ENCODE assay signal across 28 mouse cellular contexts in the genomic region with DNA sequence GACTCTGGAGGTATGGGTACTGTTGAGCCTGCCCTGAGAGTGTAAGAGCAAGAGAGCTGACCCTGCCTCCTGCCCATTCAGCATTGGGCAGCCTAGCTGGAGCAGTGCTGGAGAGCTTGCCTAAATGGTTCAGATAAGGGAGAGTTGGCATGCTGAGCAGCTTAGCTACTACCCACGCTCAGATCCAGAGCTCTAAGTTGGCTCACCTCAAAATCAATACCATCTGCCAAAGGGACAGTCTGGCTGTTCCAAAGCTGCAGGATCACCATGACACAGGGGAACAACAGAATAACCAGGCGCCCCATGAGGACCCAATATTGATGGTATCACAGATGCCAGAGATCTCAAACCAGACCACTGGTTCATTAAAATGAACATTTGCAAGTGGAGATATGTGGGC.
DNase-seq lines count a peak whose midpoint lies in the region; ATAC-seq lines count a peak whose summit lies in the region.
"Had no signal": no experiment of that assay in that cellular context is flagged by ENCODE, and none has a peak within 500 bp of the region (broad histone marks: within the 10 kb centered on the region; RNA-seq: fewer than 3 reads in every experiment).

No protein-coding gene starts in this region.

- H3K27ac ChIP-seq in embryonic facial prominence, embryonic 13.5 days = no peak overlapping the region
- no peak overlapping the region for H3K27ac ChIP-seq in embryonic facial prominence, embryonic 10.5 days (replicated peaks)
- H3K27ac ChIP-seq in limb, embryonic 13.5 days = no peak overlapping the region
- H3K27ac ChIP-seq in limb, embryonic 10.5 days = no peak overlapping the region
- H3K27ac ChIP-seq: forebrain, embryonic 13.5 days; gastrocnemius, adult 2 months; hindbrain, embryonic 10.5 days; hindbrain, embryonic 15.5 days; intestine, embryonic 15.5 days; limb, embryonic 15.5 days; liver, embryonic 13.5 days; midbrain, embryonic 12.5 days; stomach, postnatal 0 days had no signal

- H3K9ac ChIP-seq in embryonic facial prominence, embryonic 13.5 days = no peak overlapping the region
- no peak overlapping the region for H3K9ac ChIP-seq in limb, embryonic 13.5 days
- H3K9ac ChIP-seq: forebrain, embryonic 13.5 days; hindbrain, embryonic 15.5 days; intestine, embryonic 15.5 days; limb, embryonic 15.5 days; liver, embryonic 13.5 days; midbrain, embryonic 12.5 days had no signal

- no peak overlapping the region for H3K4me3 ChIP-seq in embryonic facial prominence, embryonic 13.5 days
- H3K4me3 ChIP-seq in embryonic facial prominence, embryonic 10.5 days = no peak overlapping the region
- H3K4me3 ChIP-seq in limb, embryonic 13.5 days = no peak overlapping the region
- H3K4me3 ChIP-seq in limb, embryonic 10.5 days = no peak overlapping the region
- H3K4me3 ChIP-seq: forebrain, embryonic 13.5 days; gastrocnemius, adult 2 months; hindbrain, embryonic 10.5 days; hindbrain, embryonic 15.5 days; intestine, embryonic 15.5 days; limb, embryonic 15.5 days; liver, embryonic 13.5 days; midbrain, embryonic 12.5 days had no signal

- DNase-seq in embryonic facial prominence, embryonic 10.5 days (ENCODE audit: low spot score) = no peak
- no peak for DNase-seq in limb, embryonic 10.5 days (ENCODE audit: low spot score)
- DNase-seq in brain, adult 2 months (ENCODE audit: low read depth, low spot score) = peak; percentile 70
- DNase-seq in layer of hippocampus, adult 9-10 months (ENCODE audit: low spot score) = peak; percentile 67
- no peak for DNase-seq in heart, adult 9 months (ENCODE audit: low spot score in 2 of 2)
- DNase-seq in gastrocnemius, postnatal 4 days (ENCODE audit: low spot score in 2 of 2) = no peak
- DNase-seq: adrenal gland, postnatal 10 days; cerebellum, adult 11 months; cerebellum, adult 9-10 months; gastrocnemius, adult 2 months; gastrocnemius, postnatal 36 days; heart, postnatal 14 days; kidney, adult 2 months; kidney, postnatal 36 days; liver, embryonic 13.5 days; retina, postnatal 1 day; thymus, adult 18-20 months; thymus, postnatal 25 days had no signal

- ATAC-seq in embryonic facial prominence, embryonic 13.5 days (ENCODE audit: insufficient number of reproducible peaks, insufficient read depth, low FRiP score, low TSS enrichment, low read depth) = 0 out of 2 replicates have a peak, but pooled peaks have one; percentile 64
- peak; percentile 28; the same call in 1 of the 2 replicates for ATAC-seq in limb, embryonic 13.5 days (ENCODE audit: low FRiP score, low read depth)
- ATAC-seq: forebrain, embryonic 13.5 days; intestine, embryonic 15.5 days had no signal

- no peaks in the 10 kb centered on the region for H3K27me3 ChIP-seq in embryonic facial prominence, embryonic 13.5 days
- H3K27me3 ChIP-seq in embryonic facial prominence, embryonic 10.5 days (replicated peaks; ENCODE audit: low read depth, poor library complexity, severe bottlenecking) = no peaks in the 10 kb centered on the region
- no peaks in the 10 kb centered on the region for H3K27me3 ChIP-seq in limb, embryonic 13.5 days
- H3K27me3 ChIP-seq in limb, embryonic 10.5 days (ENCODE audit: low read depth, poor library complexity, severe bottlenecking) = no peaks in the 10 kb centered on the region
- H3K27me3 ChIP-seq: forebrain, embryonic 13.5 days; hindbrain, embryonic 15.5 days; intestine, embryonic 15.5 days; limb, embryonic 15.5 days; liver, embryonic 13.5 days; midbrain, embryonic 12.5 days had no signal

- H3K4me1 ChIP-seq in embryonic facial prominence, embryonic 13.5 days = no peaks in the 10 kb centered on the region
- no peaks in the 10 kb centered on the region for H3K4me1 ChIP-seq in embryonic facial prominence, embryonic 10.5 days
- no peaks in the 10 kb centered on the region for H3K4me1 ChIP-seq in limb, embryonic 13.5 days
- H3K4me1 ChIP-seq in limb, embryonic 10.5 days = no peaks in the 10 kb centered on the region
- H3K4me1 ChIP-seq: forebrain, embryonic 13.5 days; hindbrain, embryonic 10.5 days; hindbrain, embryonic 15.5 days; intestine, embryonic 15.5 days; limb, embryonic 15.5 days; liver, embryonic 13.5 days; midbrain, embryonic 12.5 days had no signal

- no peaks in the 10 kb centered on the region for H3K9me3 ChIP-seq in embryonic facial prominence, embryonic 13.5 days
- H3K9me3 ChIP-seq in embryonic facial prominence, embryonic 10.5 days = no peaks in the 10 kb centered on the region
- no peaks in the 10 kb centered on the region for H3K9me3 ChIP-seq in limb, embryonic 13.5 days
- no peaks in the 10 kb centered on the region for H3K9me3 ChIP-seq in limb, embryonic 10.5 days (replicated peaks)
- H3K9me3 ChIP-seq: forebrain, embryonic 13.5 days; hindbrain, embryonic 15.5 days; intestine, embryonic 15.5 days; limb, embryonic 15.5 days; midbrain, embryonic 12.5 days had no signal

- H3K36me3 ChIP-seq in embryonic facial prominence, embryonic 13.5 days = no peaks in the 10 kb centered on the region
- H3K36me3 ChIP-seq in embryonic facial prominence, embryonic 10.5 days (replicated peaks) = no peaks in the 10 kb centered on the region
- no peaks in the 10 kb centered on the region for H3K36me3 ChIP-seq in limb, embryonic 13.5 days
- no peaks in the 10 kb centered on the region for H3K36me3 ChIP-seq in limb, embryonic 10.5 days
- H3K36me3 ChIP-seq: G1E; hindbrain, embryonic 10.5 days; hindbrain, embryonic 15.5 days; intestine, embryonic 15.5 days; limb, embryonic 15.5 days; liver, embryonic 13.5 days; midbrain, embryonic 12.5 days had no signal

- no peak overlapping the region for H3K4me2 ChIP-seq in embryonic facial prominence, embryonic 13.5 days
- no peak overlapping the region for H3K4me2 ChIP-seq in limb, embryonic 13.5 days (replicated peaks)
- H3K4me2 ChIP-seq: forebrain, embryonic 13.5 days; hindbrain, embryonic 15.5 days; intestine, embryonic 15.5 days; limb, embryonic 15.5 days; liver, embryonic 13.5 days; midbrain, embryonic 12.5 days had no signal

- WGBS in embryonic facial prominence, embryonic 13.5 days = 75% methylated on average over 2 of the region's 2 CpGs
- WGBS in embryonic facial prominence, embryonic 10.5 days = 82% methylated on average over 2 of the region's 2 CpGs
- 82% methylated on average over 2 of the region's 2 CpGs for WGBS in limb, embryonic 13.5 days
- 78% methylated on average over 2 of the region's 2 CpGs for WGBS in limb, embryonic 10.5 days

Comparison
In these comparisons a context has a peak if more than half of its experiments do, and no peak if none do; other contexts are left out.
1. DNase-seq: peak in brain, adult 2 months (single experiment) and layer of hippocampus, adult 9-10 months (single experiment); none in embryonic facial prominence, embryonic 10.5 days (single experiment), limb, embryonic 10.5 days (single experiment), heart, adult 9 months (0 of 2) and gastrocnemius, postnatal 4 days (0 of 2).